Mouse (Mus musculus): ENCODE measurements around the gene Bzw1. TPM values are rescaled to one million over a fixed set of nuclear protein-coding genes. Genes with fewer than 3 reads are reported as not detected.

Bzw1 gene
- polyA plus RNA-seq, 1 experiment from 2014 or later, result 128 TPM

DNA sequence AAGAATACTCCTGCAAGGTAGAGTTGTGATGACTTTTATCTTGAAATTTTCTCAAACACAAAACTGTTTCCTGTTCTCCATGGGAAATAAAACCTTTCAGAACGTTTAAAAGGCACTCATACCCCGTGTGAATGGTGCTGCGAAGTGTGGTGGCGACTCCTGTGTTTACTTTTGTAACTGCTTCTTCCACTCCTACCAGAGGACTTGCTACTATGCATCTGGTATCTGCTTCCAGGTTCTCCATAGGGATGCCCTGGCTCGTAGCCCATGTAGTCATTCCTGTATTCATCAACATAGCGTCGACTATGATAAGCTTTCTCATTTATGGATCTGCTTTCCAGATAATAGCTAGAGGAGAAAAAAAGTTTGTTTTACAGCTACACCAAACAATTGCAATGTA, 28.3 kb downstream of the Bzw1 start:
- no peaks in the 10 kb centered on the region for H3K9me3 ChIP-seq (ENCODE audit: low read length)
- no peaks in the 10 kb centered on the region for H3K27me3 ChIP-seq (ENCODE audit: insufficient read depth, low read length)
- peak overlapping the region; percentile 80 for H3K4me2 ChIP-seq (ENCODE audit: low read depth, low read length)
- ATAC-seq (no peak), DNase-seq (no peak)
- no peak for TF ChIP-seq EP300 (IDR thresholded peaks at IDR 0.05; ENCODE audit: low read depth)
- no peak for TF ChIP-seq CTCF (IDR thresholded peaks at IDR 0.05; ENCODE audit: low read depth)
- no peak overlapping the region for H3K4me3 ChIP-seq (ENCODE audit: low read depth, low read length)
- peaks cover 52% of the 10 kb centered on the region for H3K36me3 ChIP-seq (replicated peaks; ENCODE audit: insufficient read depth, low read length)
- H3K27ac ChIP-seq (ENCODE audit: low read depth), result no peak overlapping the region
- H3K9ac ChIP-seq (replicated peaks), result no peak overlapping the region
- peaks cover 8% of the 10 kb centered on the region for H3K4me1 ChIP-seq (ENCODE audit: insufficient read depth)
- WGBS (ENCODE audit: insufficient replicate concordance), result 46% methylated on average over 7 of the region's 7 CpGs

DNA sequence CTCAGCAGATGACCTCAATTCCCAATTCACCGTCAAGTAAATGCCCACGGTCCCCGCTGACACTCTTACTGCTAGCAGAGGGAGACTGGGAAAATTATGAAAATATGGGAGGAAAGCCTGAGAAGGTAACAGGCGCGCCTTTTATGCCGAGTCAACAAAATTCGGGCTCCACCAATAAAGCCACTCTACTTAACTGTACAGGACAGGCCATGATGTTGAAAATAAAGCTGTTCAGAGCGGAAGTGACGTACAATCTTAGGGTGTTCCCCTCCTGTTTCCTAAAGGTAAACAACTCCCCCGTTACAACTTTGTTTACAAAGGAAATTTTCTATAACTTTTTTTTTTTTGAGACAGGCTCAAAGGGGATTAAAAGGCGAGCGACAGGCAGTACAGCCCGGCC, 30.2 kb downstream of the Bzw1 start:
- no peaks in the 10 kb centered on the region for H3K27me3 ChIP-seq (ENCODE audit: insufficient read depth, low read length)
- WGBS (ENCODE audit: insufficient replicate concordance), result 2% methylated on average over 13 of the region's 13 CpGs

DNA sequence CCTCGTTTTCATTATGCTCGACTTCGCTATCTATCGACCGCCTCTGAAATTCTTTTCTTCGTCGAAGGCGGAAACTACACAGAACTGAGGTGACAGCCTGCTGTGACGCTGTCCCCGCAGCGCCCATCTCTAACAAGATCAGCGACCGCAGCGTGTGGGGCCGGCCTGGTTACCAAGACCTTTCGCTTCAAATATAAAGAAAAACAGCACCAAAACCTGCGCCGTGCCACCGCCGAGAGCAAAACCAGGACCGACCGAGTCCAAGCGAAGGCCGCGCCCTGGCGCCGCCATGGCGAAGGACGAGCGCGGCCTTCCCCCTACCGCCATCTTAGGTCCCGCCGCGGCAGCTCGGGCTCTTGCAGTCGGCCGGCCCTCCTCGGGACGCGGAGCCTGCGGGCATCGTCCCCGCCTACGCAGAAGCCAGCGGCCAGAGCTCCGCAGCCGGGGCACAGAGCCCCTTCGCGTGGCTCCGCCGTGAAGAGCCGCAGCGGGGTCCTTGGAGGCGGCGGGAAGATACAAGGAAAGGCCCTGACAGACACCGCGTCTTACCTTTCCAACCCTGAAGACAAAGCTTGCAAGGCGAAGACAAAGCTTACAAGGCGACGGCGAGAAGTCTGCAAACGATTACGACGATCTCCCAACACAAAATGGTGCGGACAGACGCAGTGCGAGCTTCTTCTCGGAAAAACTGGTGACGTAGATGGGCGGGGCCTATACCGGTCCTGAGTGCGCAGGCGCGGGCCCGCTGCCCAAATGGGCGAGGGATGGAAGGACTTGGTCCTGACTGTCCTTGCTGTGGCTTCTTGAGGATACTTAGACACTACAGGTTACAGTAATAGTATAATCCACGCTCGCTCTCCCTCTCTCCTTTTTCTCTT, 30.9 kb downstream of the Bzw1 start, which contains the start of gene Clk1:
Gene Clk1 (minus strand): TSS at position 696 of the 878 bp plus-strand sequence.
- Histone ChIP-seq H3K4me2 (ENCODE audit: low read depth, low read length) (peak within 1 kb of the TSS; percentile 80), H3K27ac (ENCODE audit: low read depth) (peak within 1 kb of the TSS; percentile 100), H3K36me3 (replicated peaks; ENCODE audit: insufficient read depth, low read length) (peaks cover 27% of the 10 kb centered on the region), H3K27me3 (ENCODE audit: insufficient read depth, low read length) (no peaks in the 10 kb centered on the region), H3K9ac (replicated peaks) (peak within 1 kb of the TSS; percentile 100), H3K4me1 (ENCODE audit: insufficient read depth) (peaks cover 8% of the 10 kb centered on the region), H3K4me3 (ENCODE audit: low read depth, low read length) (peak within 1 kb of the TSS; percentile 93), H3K9me3 (ENCODE audit: low read length) (no peaks in the 10 kb centered on the region)
- TF ChIP-seq EP300 (IDR thresholded peaks at IDR 0.05; ENCODE audit: low read depth) (no peak), CTCF (IDR thresholded peaks at IDR 0.05; ENCODE audit: low read depth) (no peak; the same call in 1 of the 2 replicates)
- 1% methylated on average over 79 of the region's 79 CpGs for WGBS (ENCODE audit: insufficient replicate concordance)
- DNase-seq (peak; percentile 97), ATAC-seq (peak; percentile 88)

More for the DNA sequence above, 30.2 kb downstream of the Bzw1 start:
- Histone ChIP-seq H3K36me3 (replicated peaks; ENCODE audit: insufficient read depth, low read length) (peaks cover 34% of the 10 kb centered on the region), H3K9me3 (ENCODE audit: low read length) (no peaks in the 10 kb centered on the region), H3K4me2 (ENCODE audit: low read depth, low read length) (peak overlapping the region; percentile 80), H3K9ac (replicated peaks) (peak overlapping the region; percentile 100), H3K4me1 (ENCODE audit: insufficient read depth) (peaks cover 8% of the 10 kb centered on the region), H3K4me3 (ENCODE audit: low read depth, low read length) (peak overlapping the region; percentile 93), H3K27ac (ENCODE audit: low read depth) (peak overlapping the region; percentile 100)
- DNase-seq, result peak; percentile 53
- peak; percentile 79 for ATAC-seq
- TF ChIP-seq EP300 (IDR thresholded peaks at IDR 0.05; ENCODE audit: low read depth) (no peak), CTCF (IDR thresholded peaks at IDR 0.05; ENCODE audit: low read depth) (no peak)

DNA sequence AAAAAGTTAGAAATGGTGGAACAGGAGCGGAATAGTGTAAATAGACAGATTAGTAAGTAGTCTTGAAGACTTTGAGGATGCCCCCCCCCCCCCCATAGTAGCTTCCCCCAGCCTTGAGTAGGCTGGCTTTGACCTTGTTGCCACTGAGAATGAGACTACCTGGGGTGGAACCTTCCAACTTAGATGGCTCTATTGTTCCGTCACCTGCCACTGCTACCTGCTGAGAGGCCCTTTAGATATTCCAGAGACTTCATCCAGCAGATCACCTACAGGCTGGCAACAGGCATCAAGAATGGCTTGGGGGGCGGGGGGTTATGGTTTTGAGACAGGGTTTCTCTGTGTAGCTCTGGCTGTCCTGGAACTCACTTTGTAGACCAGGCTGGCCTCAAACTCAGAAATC, 31.9 kb downstream of the Bzw1 start:
- Histone ChIP-seq H3K9me3 (ENCODE audit: low read length) (no peaks in the 10 kb centered on the region), H3K4me1 (ENCODE audit: insufficient read depth) (peaks cover 8% of the 10 kb centered on the region), H3K4me3 (ENCODE audit: low read depth, low read length) (no peak overlapping the region), H3K4me2 (ENCODE audit: low read depth, low read length) (no peak overlapping the region), H3K9ac (replicated peaks) (no peak overlapping the region), H3K27me3 (ENCODE audit: insufficient read depth, low read length) (no peaks in the 10 kb centered on the region), H3K27ac (ENCODE audit: low read depth) (no peak overlapping the region), H3K36me3 (replicated peaks; ENCODE audit: insufficient read depth, low read length) (peaks cover 18% of the 10 kb centered on the region)
- no peak for DNase-seq
- ATAC-seq, result no peak
- 90% methylated on average over 3 of the region's 3 CpGs for WGBS (ENCODE audit: insufficient replicate concordance)
- no peak for TF ChIP-seq EP300 (IDR thresholded peaks at IDR 0.05; ENCODE audit: low read depth)
- no peak for TF ChIP-seq CTCF (IDR thresholded peaks at IDR 0.05; ENCODE audit: low read depth)

DNA sequence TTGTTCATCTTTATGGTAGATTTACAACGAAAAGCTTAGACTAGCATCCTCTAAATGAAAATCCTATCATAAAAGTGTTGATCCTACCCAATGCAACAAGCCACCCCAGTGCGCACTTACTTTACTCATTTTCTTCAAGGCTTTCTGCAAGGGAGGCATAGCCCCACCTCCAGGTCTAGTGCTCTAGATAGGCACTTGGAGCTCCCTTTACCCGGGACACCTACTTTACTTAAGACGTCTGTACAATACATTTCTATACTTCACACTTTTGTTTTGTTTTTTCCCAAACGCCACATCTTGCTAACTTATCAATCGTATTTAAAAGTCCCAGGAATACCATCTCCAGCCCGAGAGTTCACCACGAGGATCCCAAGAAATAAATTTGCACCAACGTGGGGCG, 52.0 kb downstream of the Bzw1 start:
- Histone ChIP-seq H3K27ac (ENCODE audit: low read depth) (peak overlapping the region; percentile 93), H3K4me2 (ENCODE audit: low read depth, low read length) (peak overlapping the region; percentile 81), H3K36me3 (replicated peaks; ENCODE audit: insufficient read depth, low read length) (peaks cover 16% of the 10 kb centered on the region; the same call in 1 of the 2 replicates), H3K9me3 (ENCODE audit: low read length) (no peaks in the 10 kb centered on the region), H3K4me3 (ENCODE audit: low read depth, low read length) (peak overlapping the region; percentile 80), H3K9ac (replicated peaks) (peak overlapping the region; percentile 85), H3K4me1 (ENCODE audit: insufficient read depth) (peaks cover 19% of the 10 kb centered on the region), H3K27me3 (ENCODE audit: insufficient read depth, low read length) (no peaks in the 10 kb centered on the region)
- ATAC-seq, result no peak
- TF ChIP-seq CTCF (IDR thresholded peaks at IDR 0.05; ENCODE audit: low read depth) (no peak), EP300 (IDR thresholded peaks at IDR 0.05; ENCODE audit: low read depth) (no peak)
- DNase-seq, result no peak
- 10% methylated on average over 10 of the region's 10 CpGs for WGBS (ENCODE audit: insufficient replicate concordance)

DNA sequence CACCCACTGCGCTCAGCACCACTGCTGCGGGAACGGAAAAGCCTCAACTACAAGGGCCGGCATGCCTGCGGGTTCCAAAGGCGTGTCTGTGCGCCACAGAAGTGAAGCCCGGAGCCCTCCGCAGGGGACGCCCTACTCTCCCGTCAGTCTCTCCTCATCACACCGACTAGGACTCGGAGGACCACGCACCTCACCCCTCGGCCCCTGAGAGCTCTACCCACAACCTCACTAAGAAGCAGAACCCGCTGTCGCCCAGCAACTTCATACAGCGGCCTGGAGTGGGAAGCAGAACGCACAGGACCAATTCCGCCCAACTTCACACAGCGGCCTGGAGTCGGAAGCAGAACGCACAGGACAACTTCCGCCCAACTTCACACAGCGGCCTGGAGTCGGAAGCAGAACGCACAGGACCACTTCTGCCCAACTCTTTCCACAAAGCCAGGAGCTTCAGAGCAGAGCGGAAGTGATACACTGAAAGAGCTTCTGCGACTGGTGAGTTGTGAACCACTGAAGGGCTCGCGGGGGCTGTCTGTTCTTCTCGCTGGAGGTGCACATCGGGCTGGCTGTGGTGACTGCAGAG, 52.5 kb downstream of the Bzw1 start, which contains the start of the genes Nif3l1 and Ppil3:
Gene Nif3l1 (plus strand): TSS at position 9 of the 580 bp plus-strand sequence.
Gene Ppil3 (minus strand): TSS at position 344 of the 580 bp plus-strand sequence.
- peaks cover 17% of the 10 kb centered on the region; the same call in 1 of the 2 replicates for H3K36me3 ChIP-seq (replicated peaks; ENCODE audit: insufficient read depth, low read length)
- no peaks in the 10 kb centered on the region for H3K9me3 ChIP-seq (ENCODE audit: low read length)
- peak within 1 kb of the TSS; percentile 85 for H3K9ac ChIP-seq (replicated peaks)
- no peaks in the 10 kb centered on the region for H3K27me3 ChIP-seq (ENCODE audit: insufficient read depth, low read length)
- WGBS (ENCODE audit: insufficient replicate concordance), result under 1% methylated on average over 33 of the region's 33 CpGs
- DNase-seq (peak; percentile 86), ATAC-seq (peak; percentile 96)
- peak within 1 kb of the TSS; percentile 80 for H3K4me3 ChIP-seq (ENCODE audit: low read depth, low read length)
- peak; percentile 41; the same call in 1 of the 2 replicates for TF ChIP-seq CTCF (IDR thresholded peaks at IDR 0.05; ENCODE audit: low read depth)
- no peak for TF ChIP-seq EP300 (IDR thresholded peaks at IDR 0.05; ENCODE audit: low read depth)
- peak within 1 kb of the TSS; percentile 81 for H3K4me2 ChIP-seq (ENCODE audit: low read depth, low read length)
- H3K4me1 ChIP-seq (ENCODE audit: insufficient read depth), result peaks cover 19% of the 10 kb centered on the region
- peak within 1 kb of the TSS; percentile 93 for H3K27ac ChIP-seq (ENCODE audit: low read depth)

All from liver, postnatal 0 days (tissue).